In genomic region chr4:123280117-123280516, GRCm38 (mm10) we compare ENCODE assay signal across 21 mouse cellular contexts. TPM values are rescaled to one million over a fixed set of nuclear protein-coding genes. Genes with fewer than 3 reads are reported as not detected.
"Had no signal": no experiment of that assay in that cellular context is flagged by ENCODE, and none has a peak within 500 bp of the region (broad histone marks: within the 10 kb centered on the region; RNA-seq: fewer than 3 reads in every experiment).

No protein-coding gene starts in this region.

- H3K4me2 ChIP-seq: neural tube, embryonic 13.5 days; neural tube, embryonic 15.5 days; stomach, embryonic 15.5 days had no signal

- H3K27ac ChIP-seq: neural tube, embryonic 13.5 days; neural tube, embryonic 15.5 days; stomach, embryonic 15.5 days had no signal

- DNase-seq: retina, postnatal 1 day; right cerebral cortex, adult 18-20 months; right cerebral cortex, postnatal 14 days; right cerebral cortex, postnatal 25 days; right cerebral cortex, postnatal 4 days; spleen, adult 18-20 months; thymus, adult 18-20 months; thymus, adult 2 months; thymus, postnatal 14 days; thymus, postnatal 25 days; thymus, postnatal 36 days; thymus, postnatal 4 days had no signal

- H3K36me3 ChIP-seq: neural tube, embryonic 13.5 days; neural tube, embryonic 15.5 days; stomach, embryonic 15.5 days had no signal

- H3K4me3 ChIP-seq: neural tube, embryonic 13.5 days; neural tube, embryonic 15.5 days; stomach, embryonic 15.5 days had no signal

- H3K27me3 ChIP-seq: neural tube, embryonic 13.5 days; neural tube, embryonic 15.5 days; stomach, embryonic 15.5 days had no signal

- H3K9ac ChIP-seq: neural tube, embryonic 13.5 days; neural tube, embryonic 15.5 days; stomach, embryonic 15.5 days had no signal

- H3K9me3 ChIP-seq: neural tube, embryonic 13.5 days; neural tube, embryonic 15.5 days; stomach, embryonic 15.5 days had no signal

RNA-seq across cellular contexts. Expression of gene Oxct2a, which starts 43.3 kb away (rescaled TPM):
- total RNA-seq: neutrophil, adult 5-6 weeks had no signal
- polyA plus RNA-seq: neural tube, embryonic 13.5 days; neural tube, embryonic 14.5 days; stomach, embryonic 14.5 days; stomach, embryonic 15.5 days; stomach, embryonic 16.5 days; thymus, postnatal 0 days; urinary bladder, adult 2 months had no signal

RNA-seq across cellular contexts. Expression of gene Heyl, which starts 46.8 kb away (rescaled TPM):
- total RNA-seq: neutrophil, adult 5-6 weeks had no signal
